Mouse (Mus musculus): ENCODE measurements around the gene Sema4a.
"Not testable (repeated sequence)": the region's sequence is repeated elsewhere in the genome, so short reads cannot be mapped to it uniquely, and the experiment has no call there.

Gene Sema4a

DNA sequence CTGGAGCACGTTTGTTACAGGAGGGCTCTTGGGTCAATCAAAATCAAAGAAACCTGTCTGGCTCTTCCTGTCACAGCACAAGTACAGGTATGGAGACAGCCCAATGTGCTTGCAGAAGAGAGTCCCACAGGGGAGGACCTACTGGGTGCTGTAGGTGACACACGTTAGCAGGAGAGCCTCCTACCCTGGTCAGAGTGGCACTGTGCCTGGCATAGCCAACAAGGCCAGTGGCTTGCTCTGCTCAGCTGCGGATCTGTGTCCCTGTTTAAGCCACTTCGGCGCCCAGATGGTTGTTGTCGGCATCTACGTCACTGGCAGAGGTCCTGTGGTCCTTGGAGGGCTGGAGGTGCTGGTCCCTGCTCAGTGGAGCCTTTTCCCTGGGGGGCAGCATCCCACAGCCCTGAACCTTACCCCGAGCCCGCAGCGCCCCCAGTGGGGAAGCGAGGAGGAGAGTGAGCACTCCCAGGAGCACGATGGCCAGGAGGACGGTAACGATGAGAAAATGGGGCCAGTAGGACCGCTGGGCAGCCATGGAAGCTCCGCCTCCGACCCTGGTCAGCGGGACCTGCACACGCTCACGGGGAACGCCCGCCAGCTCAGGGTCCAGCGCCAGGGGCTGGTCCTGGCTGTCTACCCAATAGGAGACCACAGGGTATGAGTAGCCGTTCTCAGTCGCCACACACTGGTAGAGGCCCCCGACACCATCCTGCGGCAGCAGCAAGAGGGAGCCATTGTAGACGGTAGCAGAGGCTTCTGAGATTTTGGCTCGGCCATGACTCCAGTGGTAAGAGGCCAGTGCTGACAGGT is 24.4 kb downstream of the Sema4a start:
- peak; percentile 85 to 91 for DNase-seq (ENCODE audit: inconsistent age in 2 of 2, low spot score in 1 of 2)

DNA sequence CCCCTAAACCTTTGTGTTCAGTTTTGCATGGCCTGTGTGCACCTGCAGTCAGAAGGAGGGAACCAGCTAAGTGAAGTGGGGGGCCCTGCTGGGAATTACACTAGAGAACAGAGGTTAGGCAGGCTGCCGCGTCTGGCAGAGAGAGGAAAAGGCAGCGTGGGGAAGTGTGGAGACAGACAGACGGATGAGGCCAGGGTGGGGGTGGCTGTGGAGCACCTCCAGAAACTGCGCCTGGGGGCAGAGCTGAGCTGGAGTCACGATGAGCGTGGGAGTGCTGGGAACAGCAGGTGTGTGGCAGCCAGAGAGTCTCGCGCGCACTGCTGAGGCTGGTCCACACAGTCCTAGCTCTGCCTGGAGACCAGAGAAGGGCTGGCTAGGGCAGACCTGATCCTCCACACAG is 25.5 kb downstream of the Sema4a start:
- DNase-seq (ENCODE audit: inconsistent age in 2 of 2, low spot score in 1 of 2), result no peak

DNA sequence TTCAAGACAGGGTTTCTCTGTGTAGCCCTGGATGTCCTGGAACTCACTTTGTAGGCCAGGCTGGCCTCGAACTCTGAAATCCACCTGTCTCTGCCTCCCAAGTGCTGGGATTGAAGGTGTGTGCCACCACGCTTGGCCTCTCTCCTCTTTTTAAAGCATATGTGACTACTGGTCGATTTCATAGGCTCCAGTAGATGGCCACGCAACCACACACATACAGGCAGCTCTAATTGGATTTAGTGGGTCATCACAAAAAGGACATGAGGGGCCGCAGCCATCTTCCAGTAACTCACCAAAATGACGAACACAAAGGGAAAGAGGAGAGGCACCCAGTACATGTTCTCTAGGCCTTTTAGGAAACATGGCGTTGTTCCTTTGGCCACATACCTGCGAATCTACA is 32.3 kb downstream of the Sema4a start:
- not testable (repeated sequence) for DNase-seq (ENCODE audit: inconsistent age in 2 of 2, low spot score in 1 of 2)

DNA sequence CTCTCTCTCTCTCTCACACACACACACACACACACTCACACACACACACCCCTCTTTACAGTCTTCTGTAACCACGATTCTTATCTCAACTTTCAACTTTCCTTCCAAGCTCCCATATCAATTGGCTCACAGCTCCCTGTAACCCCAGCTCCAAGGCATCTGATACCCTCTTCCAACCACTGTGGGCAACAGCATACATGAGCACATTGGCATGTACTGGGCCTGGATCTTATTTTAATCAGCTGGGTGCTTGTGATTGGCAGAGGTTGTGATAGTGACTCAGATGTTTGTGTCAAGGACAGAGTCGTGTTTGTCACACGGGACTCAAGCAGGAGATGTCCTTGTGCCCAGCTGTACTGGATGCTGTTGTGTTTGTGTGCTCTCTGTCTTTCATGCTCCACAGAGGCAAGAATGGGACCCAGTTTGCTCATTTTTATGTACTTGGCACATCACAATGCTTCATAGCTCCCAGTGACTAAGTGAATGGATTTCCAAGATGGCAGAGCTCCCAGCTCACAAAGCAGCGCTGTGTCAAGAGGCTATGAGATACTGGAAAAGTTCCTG is 33.6 kb downstream of the Sema4a start:
- peak in 1 of 2 experiments; percentile 86 for DNase-seq (ENCODE audit: inconsistent age in 2 of 2, low spot score in 1 of 2)

DNA sequence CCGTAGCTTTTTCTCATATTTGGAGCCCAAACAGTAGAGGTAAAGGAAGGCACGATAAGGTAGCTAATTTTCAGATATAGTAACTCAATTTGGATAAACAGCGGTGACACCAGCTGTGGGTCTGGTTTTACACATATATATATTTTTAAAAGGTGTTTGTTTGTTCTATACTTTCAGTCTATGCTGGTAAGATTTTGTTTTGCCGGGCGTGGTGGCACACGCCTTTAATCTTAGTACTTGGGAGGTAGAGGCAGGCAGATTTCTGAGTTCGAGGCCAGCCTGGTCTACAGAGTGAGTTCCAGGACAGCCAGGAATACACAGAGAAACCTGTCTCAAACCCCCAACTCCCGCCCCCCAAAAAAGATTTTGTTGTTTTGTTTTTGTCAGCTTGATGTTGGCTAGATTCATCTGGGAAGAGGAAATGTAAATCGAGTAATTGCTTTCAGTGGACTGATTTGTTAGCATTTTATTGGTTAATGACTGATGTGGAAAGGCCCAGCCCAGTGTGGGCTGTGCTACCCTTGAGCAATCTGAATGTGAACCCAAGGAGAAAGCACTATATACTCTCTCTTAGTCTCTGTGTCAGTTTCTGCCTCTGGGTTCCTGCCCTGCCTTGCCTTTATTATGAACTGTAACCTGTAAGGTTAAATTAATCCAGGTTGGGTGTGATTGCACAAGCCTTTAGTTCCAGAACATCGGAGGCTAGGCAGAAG is 35.1 kb downstream of the Sema4a start:
- peak in 1 of 2 experiments; percentile 63 for DNase-seq (ENCODE audit: inconsistent age in 2 of 2, low spot score in 1 of 2)

DNA sequence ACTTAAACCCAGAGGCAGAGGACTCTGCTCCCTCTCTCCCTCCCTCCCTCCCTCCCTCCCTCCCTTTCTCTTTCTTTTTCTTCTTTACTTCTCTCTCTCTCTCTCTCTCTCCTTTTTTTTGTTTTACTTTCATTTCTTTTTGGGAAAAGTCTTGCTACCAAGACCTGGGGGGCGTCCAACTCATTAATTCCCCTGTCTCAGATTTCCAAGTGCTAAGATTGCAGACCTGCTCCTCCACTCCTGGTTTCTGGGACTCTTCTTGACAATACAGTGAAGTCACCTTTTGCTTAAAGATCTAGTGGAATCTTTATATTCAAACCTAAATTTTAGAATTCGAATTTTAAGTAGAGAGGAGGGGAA is 35.7 kb downstream of the Sema4a start:
- no peak for DNase-seq (ENCODE audit: inconsistent age in 2 of 2, low spot score in 1 of 2)

DNA sequence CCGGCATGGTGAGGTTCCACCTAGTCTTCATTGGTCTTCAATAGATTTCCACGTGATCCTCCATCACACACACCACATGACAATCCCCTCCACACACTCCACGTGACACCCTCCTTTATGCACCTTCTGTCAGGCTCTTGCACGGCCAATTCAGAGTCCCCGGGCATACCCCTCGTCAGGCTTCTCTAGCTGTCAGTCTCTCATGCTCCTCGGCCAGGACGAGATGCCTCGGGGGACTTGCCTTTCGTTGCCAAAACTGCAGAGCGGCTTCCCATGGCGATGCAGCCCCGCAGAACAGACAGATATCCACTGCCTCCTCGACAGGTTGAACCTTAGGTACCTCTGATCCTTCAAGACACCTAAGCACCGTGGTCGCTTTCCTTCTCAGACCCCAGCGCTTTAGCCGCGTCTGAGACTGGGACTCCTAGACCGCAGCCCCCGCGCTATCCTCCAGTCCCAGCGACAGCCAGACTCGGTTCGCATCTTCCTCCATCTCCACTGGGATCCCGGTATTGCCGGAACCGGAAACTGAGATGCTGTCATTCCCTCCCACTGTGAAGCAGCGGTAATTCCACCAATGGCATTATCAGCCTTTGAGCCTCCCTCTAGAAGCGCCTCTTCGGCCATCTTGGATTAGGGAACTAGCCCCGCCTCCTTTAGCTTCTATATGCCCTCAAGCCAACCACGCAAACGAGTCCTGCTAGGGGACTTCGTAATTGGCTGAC is 36.2 kb downstream of the Sema4a start, which contains the start of gene Slc25a44:
Gene Slc25a44, minus strand, starts transcription at position 535 of the 725 bp plus-strand sequence.
- peak; percentile 95 to 98 for DNase-seq (ENCODE audit: inconsistent age in 2 of 2, low spot score in 1 of 2)

DNA sequence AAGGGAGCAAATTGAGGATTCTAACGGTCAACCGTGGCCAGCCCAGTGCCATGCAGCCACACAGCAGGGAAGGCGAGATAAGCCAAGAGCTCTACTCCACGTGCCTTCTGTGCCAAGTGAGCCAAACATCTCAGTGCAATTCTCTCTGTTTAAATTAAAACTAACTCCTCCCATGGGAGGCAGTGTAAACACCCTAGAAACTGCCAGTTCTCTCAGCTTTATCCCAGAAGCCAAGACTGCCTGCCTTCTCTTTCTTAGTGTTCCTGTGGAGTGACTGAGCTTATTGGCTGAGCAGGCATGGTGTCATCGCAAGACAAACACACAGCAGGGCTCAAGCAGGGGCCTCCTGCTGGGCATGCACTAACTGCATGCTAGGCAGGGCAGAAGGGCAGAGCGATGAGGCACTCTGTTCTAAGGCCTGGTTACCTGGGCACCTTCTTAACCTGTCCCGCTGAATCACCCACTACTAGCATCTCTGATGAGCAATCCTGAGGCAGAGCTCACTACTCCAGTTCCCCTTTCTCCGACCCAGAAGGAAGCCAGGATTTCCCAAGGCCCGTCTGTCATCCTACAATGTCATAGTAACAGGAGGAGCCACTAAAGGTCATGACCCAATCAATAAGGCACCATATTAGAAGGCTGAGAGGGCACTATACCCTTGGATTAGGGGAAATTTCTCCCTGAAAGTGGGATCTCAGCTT is 38.8 kb downstream of the Sema4a start:
- no peak for DNase-seq (ENCODE audit: inconsistent age in 2 of 2, low spot score in 1 of 2)

DNA sequence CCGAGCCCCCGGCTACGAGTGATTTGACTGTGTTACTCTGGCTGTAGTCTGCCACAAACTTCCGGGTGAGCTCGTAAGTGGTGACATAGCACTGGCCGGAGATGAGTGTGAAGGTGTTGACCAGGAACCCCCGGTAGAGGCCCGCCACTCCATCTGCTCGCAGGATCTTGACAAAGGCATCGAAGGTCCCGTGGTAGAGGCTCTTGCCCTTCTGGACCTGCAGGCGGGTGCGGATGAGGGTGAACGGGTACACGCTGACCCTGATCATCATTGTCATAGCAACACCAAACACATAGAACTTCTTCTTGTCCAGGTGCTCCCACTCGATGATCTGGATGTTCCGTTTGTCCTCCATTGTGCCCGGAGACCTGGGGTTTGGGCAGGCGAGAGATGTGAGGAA is 40.2 kb downstream of the Sema4a start:
- DNase-seq (ENCODE audit: inconsistent age in 2 of 2, low spot score in 1 of 2), result no peak

DNA sequence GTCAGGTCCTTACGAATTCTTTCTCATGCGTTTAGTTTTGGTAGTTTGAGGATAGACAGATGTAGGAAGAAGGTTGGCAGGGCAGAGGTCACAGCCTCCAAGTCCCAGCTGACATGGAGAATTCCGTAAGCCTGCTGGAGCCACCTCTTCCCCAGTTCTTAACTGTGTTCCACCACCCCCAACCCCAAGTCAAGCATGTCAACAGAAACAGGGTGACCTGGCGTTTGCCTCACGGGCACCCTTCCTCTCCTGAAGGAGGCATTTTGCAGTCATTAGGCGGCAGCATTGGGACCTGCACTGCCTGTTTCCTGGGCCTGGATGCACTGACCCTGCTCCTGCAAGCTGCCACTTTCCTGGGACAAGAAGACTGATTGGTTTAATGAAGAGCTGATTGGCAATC is 43.0 kb downstream of the Sema4a start:
- DNase-seq (ENCODE audit: inconsistent age in 2 of 2, low spot score in 1 of 2), result peak in 1 of 2 experiments; percentile 61

DNA sequence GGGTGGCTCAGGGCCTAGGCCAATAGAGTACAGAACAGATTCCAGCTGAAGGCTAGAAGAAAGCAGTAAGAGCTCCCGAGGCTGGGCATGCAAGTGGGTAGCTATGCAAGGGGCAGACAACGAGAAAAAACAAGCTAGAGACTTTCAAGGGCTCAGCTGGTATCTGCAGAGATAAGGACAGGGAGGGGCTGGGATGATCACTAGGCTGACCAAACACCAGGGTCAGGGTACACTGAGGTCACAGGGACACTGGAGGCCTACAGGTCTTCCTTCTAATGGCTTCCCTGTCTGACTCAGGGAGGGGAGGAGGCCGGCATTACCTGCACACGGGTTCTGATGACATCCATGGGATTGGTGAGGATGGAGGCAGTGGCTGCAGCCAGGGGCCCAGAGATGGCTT is 45.3 kb downstream of the Sema4a start:
- peak in 1 of 2 experiments; percentile 55 for DNase-seq (ENCODE audit: inconsistent age in 2 of 2, low spot score in 1 of 2)

DNA sequence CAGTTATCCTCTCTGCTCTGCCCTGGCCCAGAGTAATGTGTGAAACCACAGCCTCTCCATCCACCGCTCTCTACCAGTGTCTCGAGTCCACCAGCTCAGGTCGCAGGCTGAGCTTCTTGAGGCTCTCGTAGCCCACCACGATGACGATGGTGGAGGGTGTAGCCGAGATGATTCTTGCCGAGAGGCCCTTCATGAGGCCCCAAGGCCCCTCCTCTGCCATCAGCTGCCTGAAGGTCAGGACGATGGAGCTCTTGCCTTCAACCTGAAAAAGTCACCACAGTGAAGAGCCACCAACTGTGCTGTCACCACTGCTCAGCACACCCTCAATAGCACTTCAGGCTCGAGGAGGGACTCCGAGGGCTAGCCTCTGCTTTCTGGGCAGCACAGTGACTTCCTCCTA is 48.3 kb downstream of the Sema4a start:
- peak in 1 of 2 experiments; percentile 44 for DNase-seq (ENCODE audit: inconsistent age in 2 of 2, low spot score in 1 of 2)

DNA sequence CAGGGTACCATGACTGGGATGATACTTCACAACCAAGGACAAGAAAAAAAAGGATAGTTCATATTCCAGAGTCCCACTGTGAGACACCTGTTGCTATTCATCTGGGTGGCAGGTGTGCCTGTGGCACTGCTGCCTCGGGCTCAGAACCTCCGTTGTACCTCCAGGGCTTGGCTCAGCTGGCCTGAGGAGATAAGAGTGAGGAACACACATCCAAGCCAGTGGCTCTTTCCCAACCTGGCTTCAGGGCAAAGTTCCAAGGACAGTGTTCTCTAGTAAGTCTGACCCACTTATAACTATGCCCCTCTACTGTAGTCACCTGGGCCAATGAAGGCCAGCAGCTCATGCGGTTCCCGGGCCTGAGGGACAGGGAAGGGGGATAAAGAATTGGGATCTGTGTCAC is 49.3 kb downstream of the Sema4a start:
- DNase-seq (ENCODE audit: inconsistent age in 2 of 2, low spot score in 1 of 2), result peak; percentile 61 to 88

DNA sequence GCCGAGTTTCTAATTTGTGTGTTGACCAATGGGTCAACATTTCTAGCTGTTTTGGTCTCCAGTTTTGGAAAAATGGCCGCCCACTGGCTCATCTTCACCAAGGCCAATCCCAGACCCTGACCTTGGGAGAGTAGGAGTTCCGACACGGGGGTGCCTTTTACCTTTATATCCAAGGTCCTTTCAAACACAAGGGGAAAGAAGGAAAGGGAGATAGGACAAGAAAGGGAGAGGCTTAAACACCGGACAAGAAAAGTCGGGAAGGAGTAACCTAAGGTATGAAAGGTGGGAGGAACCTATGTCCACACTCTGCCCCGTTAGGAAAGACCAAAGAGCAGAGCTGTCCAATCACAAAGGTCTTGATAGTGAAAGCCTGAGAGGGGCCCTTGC is 50.3 kb downstream of the Sema4a start:
- peak; percentile 55 to 83 for DNase-seq (ENCODE audit: inconsistent age in 2 of 2, low spot score in 1 of 2)

DNA sequence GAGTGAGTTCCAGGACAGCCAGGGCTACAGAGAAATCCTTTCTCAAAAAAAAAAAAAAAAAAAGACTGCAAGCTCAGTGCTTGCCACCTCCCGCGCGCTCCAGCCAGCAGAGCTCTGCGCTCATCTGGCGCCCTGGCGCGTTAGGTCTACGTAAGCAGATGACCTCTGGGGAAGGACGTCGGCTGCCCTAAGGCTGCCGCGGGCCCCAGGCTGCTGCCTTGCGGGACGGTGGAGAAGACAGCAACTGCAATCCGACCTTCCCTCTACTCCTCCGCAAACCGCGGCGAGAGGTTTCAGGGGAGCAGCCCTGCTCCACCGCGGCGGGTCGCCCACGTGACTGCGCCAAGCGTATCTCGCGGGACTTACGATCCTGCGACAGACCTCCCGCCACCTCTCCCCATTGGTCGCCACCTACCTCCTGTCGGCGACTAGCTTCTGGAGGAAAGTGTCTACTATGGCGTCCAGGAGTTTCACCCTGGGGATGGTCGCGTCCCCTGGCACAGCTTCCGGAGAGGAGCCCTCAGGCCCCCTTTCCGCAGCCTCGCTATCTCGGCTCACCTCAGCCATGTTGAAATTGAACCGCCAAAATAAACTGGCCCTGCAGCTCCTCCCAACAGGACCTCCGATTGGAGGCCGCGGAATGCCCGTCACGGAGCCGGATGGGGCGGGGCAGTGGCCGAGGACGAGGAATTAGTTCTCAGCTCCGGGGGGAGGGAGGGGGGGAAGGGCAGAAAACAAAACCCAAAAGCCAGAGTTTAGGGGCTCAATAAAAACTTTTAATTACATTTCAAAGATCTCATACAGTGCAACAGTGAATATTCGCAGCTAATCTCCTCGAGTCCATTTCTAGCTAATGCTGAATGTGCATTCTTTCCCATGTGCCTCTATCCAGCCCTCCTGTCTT is 51.0 kb downstream of the Sema4a start, which contains the start of gene Pmf1:
Gene Pmf1, minus strand, starts transcription at position 591 of the 904 bp plus-strand sequence.
- peak; percentile 95 to 98 for DNase-seq (ENCODE audit: inconsistent age in 2 of 2, low spot score in 1 of 2)

DNA sequence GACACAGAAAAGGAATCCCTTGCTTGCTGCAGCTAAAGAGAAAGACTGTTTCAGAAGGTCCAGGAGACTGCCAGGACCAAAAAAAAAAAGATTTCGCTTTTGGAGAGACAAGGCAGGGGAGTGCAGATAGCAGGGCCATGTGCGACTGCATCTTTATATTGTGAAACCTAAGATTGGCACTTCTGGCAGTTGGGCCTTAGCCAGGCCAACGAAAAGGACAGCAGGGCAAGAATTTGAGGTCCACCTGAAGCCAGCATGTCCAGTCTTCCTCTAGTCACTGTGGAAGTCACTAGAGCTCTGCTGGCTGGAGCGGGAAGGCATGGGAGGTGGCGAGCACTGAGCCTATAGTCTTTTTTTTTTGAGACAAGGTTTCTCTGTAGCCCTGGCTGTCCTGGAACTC is 52.0 kb downstream of the Sema4a start:
- DNase-seq (ENCODE audit: inconsistent age in 2 of 2, low spot score in 1 of 2), result peak in 1 of 2 experiments; percentile 63

DNA sequence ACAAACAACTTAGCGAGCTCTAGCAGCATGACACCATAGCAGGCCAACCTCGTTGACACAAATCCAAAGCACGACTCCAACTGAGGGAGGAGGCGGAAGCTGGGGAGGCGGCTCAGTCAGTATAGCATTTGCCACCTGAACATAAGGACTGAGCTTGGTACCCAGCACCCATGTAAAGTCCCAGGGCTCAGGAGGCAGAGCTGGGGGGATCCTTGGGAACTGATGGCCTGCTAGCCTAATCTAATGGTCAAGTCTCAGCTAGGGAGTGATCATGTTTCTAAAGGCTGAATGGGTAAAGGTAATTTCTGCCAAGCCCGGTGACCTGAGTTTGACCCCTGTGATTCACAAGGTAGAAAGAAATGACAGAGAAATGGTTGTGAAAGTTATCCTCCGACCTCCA is 53.5 kb downstream of the Sema4a start:
- peak in 1 of 2 experiments; percentile 55 for DNase-seq (ENCODE audit: inconsistent age in 2 of 2, low spot score in 1 of 2)

DNA sequence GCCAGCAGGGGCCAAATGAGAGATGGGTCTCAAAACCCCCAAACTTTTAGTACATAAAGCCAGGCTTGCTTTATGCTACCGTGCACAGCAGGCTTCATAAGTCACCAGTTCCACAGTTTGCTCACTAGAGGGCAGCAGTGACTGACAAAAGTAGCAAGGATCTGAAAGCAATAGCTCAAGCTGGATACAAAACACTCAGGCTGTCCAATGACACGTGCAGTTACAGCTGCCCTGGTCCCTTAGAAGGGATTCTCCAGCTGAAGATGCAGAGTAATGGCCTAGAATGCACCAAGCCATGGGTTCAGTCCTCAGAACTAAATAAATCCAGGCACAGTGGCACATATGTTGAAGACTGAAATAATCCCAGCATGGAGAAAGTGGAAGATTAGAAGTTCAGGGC is 53.9 kb downstream of the Sema4a start:
- DNase-seq (ENCODE audit: inconsistent age in 2 of 2, low spot score in 1 of 2), result peak; percentile 66 to 90

DNA sequence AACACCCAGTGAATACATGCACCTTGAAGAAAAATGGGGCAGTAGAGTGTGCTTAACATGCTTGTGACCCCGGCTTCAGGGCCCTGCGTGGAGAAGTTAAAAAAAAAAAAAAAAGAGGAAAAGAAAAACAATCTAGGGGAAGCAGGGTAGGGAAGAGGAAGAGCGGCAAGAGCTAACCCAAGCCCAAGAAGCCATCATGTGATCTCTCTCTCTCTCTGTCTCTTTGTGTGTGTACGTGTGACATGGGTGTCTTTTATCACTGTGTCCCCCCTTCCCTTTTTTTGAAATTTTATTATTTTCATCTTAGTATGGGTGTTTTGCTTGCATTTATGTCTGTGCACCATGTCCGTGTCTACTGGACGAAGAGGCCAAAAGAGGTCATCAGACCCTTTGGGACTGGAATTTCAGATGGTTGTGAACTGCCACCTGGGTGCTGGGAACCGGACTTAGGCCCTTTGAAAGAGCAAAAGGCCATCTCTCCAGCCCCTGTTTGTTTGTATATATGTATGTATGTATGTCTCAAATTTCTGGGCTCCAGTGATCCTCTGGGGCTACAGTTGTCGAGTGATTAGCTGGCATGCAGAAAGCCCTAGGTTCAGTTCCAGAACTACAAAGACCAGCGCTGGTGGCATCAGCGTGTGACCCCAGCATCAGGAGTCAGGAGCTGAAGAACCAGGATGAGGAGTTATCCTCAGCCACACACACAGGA is 57.3 kb downstream of the Sema4a start:
- DNase-seq (ENCODE audit: inconsistent age in 2 of 2, low spot score in 1 of 2), result peak in 1 of 2 experiments; percentile 19
